Mouse (Mus musculus) heart, postnatal 0 days (tissue): ENCODE measurements at regions not wholly inside any gene's neighbourhood (a gene's known extent, or its start where the extent isn't known, plus 50 kb on each side); places are given as distances from the start of the nearest gene placed in this dataset.

Source experiments
- ATAC-seq: fragments of 200-750 bp; cut with Nextera tagmentation; 2 replicates; pipeline ENCODE4 v1.8.0; 2017; ENCODE audit warnings: low read depth, moderate number of reproducible peaks, moderate library complexity; ENCODE audit not compliant: insufficient read depth
- DNase-seq: peaks from one replicate; pipeline ENCODE4 v3.0.0-alpha.2; 2016; ENCODE audit warnings: low spot score
- H3K27ac ChIP-seq: fragments of 300-500 bp; sonication (generic); 2 replicates; pipeline ENCODE4 v1.5.1; 2014; ENCODE audit warnings: low read depth, mild to moderate bottlenecking
- H3K27me3 ChIP-seq: fragments of 300-500 bp; sonication (generic); 2 replicates; pipeline ENCODE4 v1.6.1; 2014; ENCODE audit warnings: low read length, mixed read lengths; ENCODE audit not compliant: control insufficient read depth, insufficient read depth
- H3K36me3 ChIP-seq: fragments of 300-500 bp; sonication (generic); replicated peaks from 2 replicates; pipeline ENCODE4 v1.6.1; 2014; ENCODE audit warnings: low read length, mixed read lengths; ENCODE audit not compliant: control insufficient read depth, insufficient read depth
- H3K4me1 ChIP-seq: fragments of 300-500 bp; sonication (generic); 2 replicates; pipeline ENCODE4 v1.6.1; 2014; ENCODE audit warnings: antibody characterized with exemption; ENCODE audit not compliant: control insufficient read depth, insufficient read depth
- H3K4me2 ChIP-seq: fragments of 300-500 bp; sonication (generic); 2 replicates; pipeline ENCODE4 v1.6.1; 2014; ENCODE audit warnings: low read depth, mild to moderate bottlenecking, low read length, moderate library complexity
- H3K4me3 ChIP-seq: fragments of 300-500 bp; sonication (generic); 2 replicates; pipeline ENCODE4 v1.5.1; 2014; ENCODE audit warnings: low read depth, low read length
- H3K9ac ChIP-seq: fragments of 300-500 bp; sonication (generic); replicated peaks from 2 replicates; pipeline ENCODE4 v1.6.1; 2014; ENCODE audit warnings: low read depth, low read length, mixed read lengths
- H3K9me3 ChIP-seq: fragments of 300-500 bp; sonication (generic); replicated peaks from 2 replicates; pipeline ENCODE4 v1.6.1; 2016; ENCODE audit warnings: low read length; ENCODE audit not compliant: control insufficient read depth
- CTCF ChIP-seq: IDR thresholded peaks from 2 replicates; pipeline ENCODE4 v1.5.1; 2016; ENCODE audit warnings: antibody characterized with exemption, control low read depth, low read depth
- EP300 ChIP-seq: IDR thresholded peaks from 2 replicates; pipeline ENCODE4 v1.6.1; 2016; ENCODE audit warnings: antibody characterized with exemption, low read depth
- WGBS: fragments of 180-500 bp; shearing (Covaris S2); extraction: QIAGEN DNeasy Blood & Tissue Kit; methylation state at CpG from one replicate; pipeline ENCODE4 v1.1.7; 2014; 5-methylcytosine and 5-hydroxymethylcytosine counted together

- no peaks in the 10 kb centered on the region for H3K27me3 ChIP-seq
- H3K36me3 ChIP-seq = no peaks in the 10 kb centered on the region
- H3K9ac ChIP-seq = no peak overlapping the region
- H3K4me1 ChIP-seq = no peaks in the 10 kb centered on the region
- no peak overlapping the region for H3K4me2 ChIP-seq
- no peak for ATAC-seq
- no peak overlapping the region for H3K4me3 ChIP-seq
- no peaks in the 10 kb centered on the region for H3K9me3 ChIP-seq
- no peak for DNase-seq
- no peak overlapping the region for H3K27ac ChIP-seq
- 74% methylated on average over 4 of the region's 4 CpGs for WGBS
- TF ChIP-seq EP300 (no peak), CTCF (no peak)
These were observed 85.6 kb downstream of the Fgf18 start for GRCm38 (mm10) chr11:33061570-33061969.

DNA sequence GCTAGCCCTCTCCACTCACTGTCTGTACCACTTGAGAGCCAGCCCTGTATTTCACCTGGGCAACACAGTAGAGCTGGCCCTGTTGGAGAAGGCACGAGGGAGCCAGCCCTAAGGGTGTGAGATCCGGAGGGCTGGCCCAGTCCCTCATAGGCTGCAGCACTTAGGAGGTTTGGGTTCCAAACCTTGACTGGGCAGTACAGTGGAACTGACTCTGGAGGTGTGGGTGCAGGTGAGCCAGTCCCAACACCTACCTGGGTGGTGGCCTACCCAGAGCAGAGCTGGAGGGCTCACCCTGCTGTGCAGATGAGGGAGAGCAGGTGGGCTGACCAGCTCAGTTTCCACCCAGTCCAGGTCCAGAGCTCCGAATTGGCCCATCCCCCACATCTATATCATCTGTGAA is 86.8 kb downstream of the Fgf18 start:
- 39% methylated on average over 3 of the region's 3 CpGs for WGBS
- H3K27me3 ChIP-seq = no peaks in the 10 kb centered on the region

DNA sequence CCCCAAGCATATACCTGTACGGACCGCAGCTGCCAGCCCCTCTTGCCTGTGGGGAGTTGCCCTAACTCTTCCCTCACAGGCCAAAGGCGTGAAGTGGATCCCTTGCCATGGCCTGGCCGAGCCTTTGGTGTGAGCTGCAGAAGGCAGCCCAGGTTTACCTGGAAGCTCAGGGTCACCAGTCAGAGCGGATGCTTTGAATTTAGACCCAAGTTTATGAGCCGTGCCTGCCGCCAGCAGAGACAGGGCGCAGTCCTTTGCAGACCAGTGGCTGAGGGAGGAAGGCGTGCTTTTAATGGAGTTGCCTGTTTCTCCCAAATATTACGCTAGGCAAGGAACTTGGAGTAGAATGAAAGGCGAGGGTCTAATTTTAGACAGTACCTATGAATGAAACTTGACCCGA is 97.0 kb downstream of the Fgf18 start:
- WGBS = 72% methylated on average over 12 of the region's 12 CpGs
- no peaks in the 10 kb centered on the region for H3K4me1 ChIP-seq
- no peaks in the 10 kb centered on the region for H3K36me3 ChIP-seq
- DNase-seq = no peak
- H3K27ac ChIP-seq = no peak overlapping the region
- H3K9ac ChIP-seq = no peak overlapping the region
- H3K4me3 ChIP-seq = no peak overlapping the region
- no peak overlapping the region for H3K4me2 ChIP-seq
- H3K27me3 ChIP-seq = no peaks in the 10 kb centered on the region
- no peaks in the 10 kb centered on the region for H3K9me3 ChIP-seq
- TF ChIP-seq CTCF (no peak), EP300 (no peak)
- ATAC-seq = no peak

More for the DNA sequence above, 86.8 kb downstream of the Fgf18 start:
- Histone ChIP-seq H3K4me3 (no peak overlapping the region), H3K36me3 (no peaks in the 10 kb centered on the region), H3K4me1 (no peaks in the 10 kb centered on the region), H3K9me3 (no peaks in the 10 kb centered on the region), H3K27ac (no peak overlapping the region), H3K9ac (no peak overlapping the region), H3K4me2 (no peak overlapping the region)
- DNase-seq (no peak), ATAC-seq (peak; percentile 30; the same call in 1 of the 2 replicates)
- no peak for TF ChIP-seq EP300
- TF ChIP-seq CTCF = no peak

GRCm38 (mm10) chr11:33039854-33040792 is 107.1 kb downstream of the Fgf18 start:
- Histone ChIP-seq H3K4me1 (no peaks in the 10 kb centered on the region; the same call in 1 of the 2 replicates), H3K27ac (no peak overlapping the region), H3K36me3 (no peaks in the 10 kb centered on the region), H3K9me3 (no peaks in the 10 kb centered on the region), H3K27me3 (no peaks in the 10 kb centered on the region), H3K4me2 (no peak overlapping the region), H3K9ac (no peak overlapping the region), H3K4me3 (no peak overlapping the region)
- TF ChIP-seq EP300 = no peak
- TF ChIP-seq CTCF = no peak
- DNase-seq = no peak
- no peak for ATAC-seq
- 76% methylated on average over 10 of the region's 10 CpGs for WGBS

DNA sequence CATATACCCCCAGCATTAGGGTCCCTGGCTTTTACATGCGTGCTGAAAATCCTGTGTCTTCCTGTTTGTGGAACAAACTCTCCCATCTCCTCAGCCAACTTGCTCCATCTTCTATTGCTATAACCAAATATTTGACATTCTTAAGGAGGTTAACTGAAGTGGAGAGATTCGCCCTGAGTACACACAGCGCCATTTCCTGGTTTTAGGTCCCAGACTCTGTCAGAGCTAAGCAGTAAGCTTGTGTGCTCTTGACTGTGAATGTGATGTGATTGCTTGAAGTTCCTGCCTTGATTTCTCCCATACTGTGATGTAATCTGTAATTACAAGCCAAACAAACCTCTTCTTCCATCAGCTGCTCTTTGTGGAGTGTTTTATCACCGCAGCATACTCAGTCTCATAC is 110.8 kb downstream of the Fgf18 start:
- ATAC-seq = no peak
- no peak overlapping the region for H3K27ac ChIP-seq

DNA sequence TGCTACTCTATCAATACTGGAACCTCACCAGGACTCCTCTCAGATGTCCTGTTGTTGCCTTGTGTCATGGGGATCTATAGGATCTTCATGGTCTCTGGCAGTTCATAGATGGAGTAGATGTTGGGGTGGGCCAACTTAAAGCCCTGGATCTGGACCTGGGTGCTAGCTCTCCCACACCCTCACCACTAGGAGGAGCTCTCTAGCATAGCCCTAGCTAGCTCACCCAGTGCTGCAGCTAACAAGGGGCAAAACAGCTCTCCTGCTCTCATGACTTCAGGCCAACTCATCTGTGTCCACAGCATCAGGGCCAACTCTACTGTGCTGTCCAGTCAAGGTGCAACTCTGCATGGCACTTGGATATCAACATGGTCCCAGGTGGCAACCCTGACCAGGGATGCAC is 118.3 kb downstream of the Fgf18 start:
- H3K4me1 ChIP-seq = no peaks in the 10 kb centered on the region
- TF ChIP-seq EP300 = no peak
- TF ChIP-seq CTCF = peak; percentile 37
- ATAC-seq (no peak; the same call in 1 of the 2 replicates), DNase-seq (no peak)
- H3K27me3 ChIP-seq = no peaks in the 10 kb centered on the region
- no peak overlapping the region for H3K4me3 ChIP-seq
- H3K9me3 ChIP-seq = no peaks in the 10 kb centered on the region
- no peak overlapping the region for H3K4me2 ChIP-seq
- H3K27ac ChIP-seq = no peak overlapping the region
- no peak overlapping the region for H3K9ac ChIP-seq
- no peaks in the 10 kb centered on the region for H3K36me3 ChIP-seq

More for the DNA sequence above, 110.8 kb downstream of the Fgf18 start:
- Histone ChIP-seq H3K9ac (no peak overlapping the region), H3K4me3 (no peak overlapping the region), H3K9me3 (no peaks in the 10 kb centered on the region), H3K27me3 (no peaks in the 10 kb centered on the region), H3K4me1 (no peaks in the 10 kb centered on the region; the same call in 1 of the 2 replicates), H3K4me2 (no peak overlapping the region), H3K36me3 (no peaks in the 10 kb centered on the region)
- no peak for DNase-seq
- TF ChIP-seq CTCF (no peak), EP300 (no peak)
- WGBS = 83% methylated on average over 4 of the region's 4 CpGs
